Mouse (Mus musculus): ENCODE data around the gene Unc13d. TPM values are rescaled to one million over a fixed set of nuclear protein-coding genes. Genes with fewer than 3 reads are reported as not detected.

The Unc13d gene
- polyA plus RNA-seq, 1 experiment from 2014 or later: 7.2 TPM

- 83% methylated on average over 6 of the region's 6 CpGs for WGBS
- H3K4me2 ChIP-seq (ENCODE audit: low read depth, low read length): no peak overlapping the region
- no peaks in the 10 kb centered on the region for H3K27me3 ChIP-seq (ENCODE audit: control insufficient read depth, insufficient read depth, low read depth, low read length)
- peaks cover 32% of the 10 kb centered on the region for H3K36me3 ChIP-seq (ENCODE audit: control insufficient read depth, insufficient read depth, low read length)
- H3K27ac ChIP-seq (ENCODE audit: low read length): no peak overlapping the region
- no peak overlapping the region for H3K9ac ChIP-seq (ENCODE audit: low read length)
- H3K4me1 ChIP-seq (replicated peaks; ENCODE audit: control insufficient read depth, insufficient read depth, low read length): peaks cover 12% of the 10 kb centered on the region
- H3K9me3 ChIP-seq (ENCODE audit: control insufficient read depth, low read length): no peaks in the 10 kb centered on the region
- no peak overlapping the region for H3K4me3 ChIP-seq (ENCODE audit: low read length)
- ATAC-seq (ENCODE audit: low read depth): no peak
These were observed 6.4 kb upstream of the Unc13d start for GRCm38 (mm10) chr11:116084166-116084565.

- no peak for ATAC-seq (ENCODE audit: low read depth)
- peaks cover 20% of the 10 kb centered on the region for H3K4me1 ChIP-seq (replicated peaks; ENCODE audit: control insufficient read depth, insufficient read depth, low read length)
- H3K4me3 ChIP-seq (ENCODE audit: low read length): no peak overlapping the region
- 82% methylated on average over 14 of the region's 14 CpGs for WGBS
- H3K9me3 ChIP-seq (ENCODE audit: control insufficient read depth, low read length): no peaks in the 10 kb centered on the region
- no peak overlapping the region for H3K4me2 ChIP-seq (ENCODE audit: low read depth, low read length)
- H3K27ac ChIP-seq (ENCODE audit: low read length): no peak overlapping the region
- H3K9ac ChIP-seq (ENCODE audit: low read length): no peak overlapping the region
- peaks cover 36% of the 10 kb centered on the region for H3K36me3 ChIP-seq (ENCODE audit: control insufficient read depth, insufficient read depth, low read length)
- H3K27me3 ChIP-seq (ENCODE audit: control insufficient read depth, insufficient read depth, low read depth, low read length): no peaks in the 10 kb centered on the region
These were observed 5.4 kb upstream of the Unc13d start for GRCm38 (mm10) chr11:116083096-116083672.

- H3K36me3 ChIP-seq (ENCODE audit: control insufficient read depth, insufficient read depth, low read length): peaks cover 36% of the 10 kb centered on the region
- H3K4me3 ChIP-seq (ENCODE audit: low read length): no peak overlapping the region
- H3K27me3 ChIP-seq (ENCODE audit: control insufficient read depth, insufficient read depth, low read depth, low read length): no peaks in the 10 kb centered on the region
- H3K27ac ChIP-seq (ENCODE audit: low read length): no peak overlapping the region
- WGBS: 69% methylated on average over 6 of the region's 6 CpGs
- H3K4me1 ChIP-seq (replicated peaks; ENCODE audit: control insufficient read depth, insufficient read depth, low read length): peaks cover 24% of the 10 kb centered on the region
- no peak overlapping the region for H3K4me2 ChIP-seq (ENCODE audit: low read depth, low read length)
- no peak for ATAC-seq (ENCODE audit: low read depth)
- H3K9me3 ChIP-seq (ENCODE audit: control insufficient read depth, low read length): no peaks in the 10 kb centered on the region
- no peak overlapping the region for H3K9ac ChIP-seq (ENCODE audit: low read length)
These were observed 3.3 kb upstream of the Unc13d start for GRCm38 (mm10) chr11:116081081-116081480.

GRCm38 (mm10) chr11:116079511-116079910 is 1.8 kb upstream of the Unc13d start:
- no peaks in the 10 kb centered on the region for H3K9me3 ChIP-seq (ENCODE audit: control insufficient read depth, low read length)
- H3K9ac ChIP-seq (ENCODE audit: low read length): no peak overlapping the region
- H3K27ac ChIP-seq (ENCODE audit: low read length): no peak overlapping the region
- no peak for ATAC-seq (ENCODE audit: low read depth)
- no peaks in the 10 kb centered on the region for H3K27me3 ChIP-seq (ENCODE audit: control insufficient read depth, insufficient read depth, low read depth, low read length)
- no peak overlapping the region for H3K4me3 ChIP-seq (ENCODE audit: low read length)
- H3K4me1 ChIP-seq (replicated peaks; ENCODE audit: control insufficient read depth, insufficient read depth, low read length): peaks cover 19% of the 10 kb centered on the region
- peaks cover 36% of the 10 kb centered on the region for H3K36me3 ChIP-seq (ENCODE audit: control insufficient read depth, insufficient read depth, low read length)
- WGBS: 73% methylated on average over 10 of the region's 10 CpGs
- no peak overlapping the region for H3K4me2 ChIP-seq (ENCODE audit: low read depth, low read length)

- 47% methylated on average over 10 of the region's 10 CpGs for WGBS
- peaks cover 19% of the 10 kb centered on the region for H3K4me1 ChIP-seq (replicated peaks; ENCODE audit: control insufficient read depth, insufficient read depth, low read length)
- H3K4me2 ChIP-seq (ENCODE audit: low read depth, low read length): no peak overlapping the region
- no peaks in the 10 kb centered on the region for H3K9me3 ChIP-seq (ENCODE audit: control insufficient read depth, low read length)
- no peaks in the 10 kb centered on the region for H3K27me3 ChIP-seq (ENCODE audit: control insufficient read depth, insufficient read depth, low read depth, low read length)
- peak overlapping the region; percentile 41; the same call in 1 of the 2 replicates for H3K9ac ChIP-seq (ENCODE audit: low read length)
- H3K36me3 ChIP-seq (ENCODE audit: control insufficient read depth, insufficient read depth, low read length): peaks cover 36% of the 10 kb centered on the region
- no peak for ATAC-seq (ENCODE audit: low read depth)
- H3K4me3 ChIP-seq (ENCODE audit: low read length): no peak overlapping the region
- peak overlapping the region; percentile 49 for H3K27ac ChIP-seq (ENCODE audit: low read length)
These were observed 1.0 kb upstream of the Unc13d start for GRCm38 (mm10) chr11:116078676-116079320.

- ATAC-seq (ENCODE audit: low read depth): peak; percentile 29
- H3K27me3 ChIP-seq (ENCODE audit: control insufficient read depth, insufficient read depth, low read depth, low read length): no peaks in the 10 kb centered on the region
- H3K36me3 ChIP-seq (ENCODE audit: control insufficient read depth, insufficient read depth, low read length): peaks cover 30% of the 10 kb centered on the region
- H3K9me3 ChIP-seq (ENCODE audit: control insufficient read depth, low read length): no peaks in the 10 kb centered on the region
- peak overlapping the region; percentile 32 for H3K4me3 ChIP-seq (ENCODE audit: low read length)
- H3K27ac ChIP-seq (ENCODE audit: low read length): peak overlapping the region; percentile 89
- H3K4me2 ChIP-seq (ENCODE audit: low read depth, low read length): peak overlapping the region; percentile 55
- 10% methylated on average over 16 of the region's 16 CpGs for WGBS
- H3K4me1 ChIP-seq (replicated peaks; ENCODE audit: control insufficient read depth, insufficient read depth, low read length): peaks cover 19% of the 10 kb centered on the region
- H3K9ac ChIP-seq (ENCODE audit: low read length): peak overlapping the region; percentile 53
These were observed 460 bp upstream of the Unc13d start for GRCm38 (mm10) chr11:116078221-116078620.

GRCm38 (mm10) chr11:116076836-116077235 is 925 bp downstream of the Unc13d start:
- Histone ChIP-seq H3K4me3 (ENCODE audit: low read length) (peak overlapping the region; percentile 32), H3K27ac (ENCODE audit: low read length) (peak overlapping the region; percentile 89; the same call in 1 of the 2 replicates), H3K9ac (ENCODE audit: low read length) (peak overlapping the region; percentile 48), H3K9me3 (ENCODE audit: control insufficient read depth, low read length) (no peaks in the 10 kb centered on the region), H3K4me1 (replicated peaks; ENCODE audit: control insufficient read depth, insufficient read depth, low read length) (peaks cover 19% of the 10 kb centered on the region), H3K27me3 (ENCODE audit: control insufficient read depth, insufficient read depth, low read depth, low read length) (no peaks in the 10 kb centered on the region), H3K36me3 (ENCODE audit: control insufficient read depth, insufficient read depth, low read length) (peaks cover 19% of the 10 kb centered on the region), H3K4me2 (ENCODE audit: low read depth, low read length) (peak overlapping the region; percentile 55)
- 63% methylated on average over 7 of the region's 7 CpGs for WGBS
- ATAC-seq (ENCODE audit: low read depth): 0 out of 2 replicates have a peak, but pooled peaks have one; percentile 16

- Histone ChIP-seq H3K4me2 (ENCODE audit: low read depth, low read length) (no peak overlapping the region), H3K27me3 (ENCODE audit: control insufficient read depth, insufficient read depth, low read depth, low read length) (no peaks in the 10 kb centered on the region), H3K9me3 (ENCODE audit: control insufficient read depth, low read length) (no peaks in the 10 kb centered on the region), H3K36me3 (ENCODE audit: control insufficient read depth, insufficient read depth, low read length) (peaks cover 16% of the 10 kb centered on the region), H3K27ac (ENCODE audit: low read length) (no peak overlapping the region), H3K4me1 (replicated peaks; ENCODE audit: control insufficient read depth, insufficient read depth, low read length) (peaks cover 19% of the 10 kb centered on the region), H3K9ac (ENCODE audit: low read length) (peak overlapping the region; percentile 39; the same call in 1 of the 2 replicates), H3K4me3 (ENCODE audit: low read length) (no peak overlapping the region)
- no peak for ATAC-seq (ENCODE audit: low read depth)
- WGBS: 61% methylated on average over 7 of the region's 7 CpGs
These were observed 1.6 kb downstream of the Unc13d start for GRCm38 (mm10) chr11:116076266-116076540.

GRCm38 (mm10) chr11:116075539-116076265 is 2.1 kb downstream of the Unc13d start:
- Histone ChIP-seq H3K27me3 (ENCODE audit: control insufficient read depth, insufficient read depth, low read depth, low read length) (no peaks in the 10 kb centered on the region), H3K36me3 (ENCODE audit: control insufficient read depth, insufficient read depth, low read length) (peaks cover 12% of the 10 kb centered on the region), H3K9me3 (ENCODE audit: control insufficient read depth, low read length) (no peaks in the 10 kb centered on the region), H3K27ac (ENCODE audit: low read length) (no peak overlapping the region), H3K4me1 (replicated peaks; ENCODE audit: control insufficient read depth, insufficient read depth, low read length) (peaks cover 19% of the 10 kb centered on the region), H3K4me3 (ENCODE audit: low read length) (no peak overlapping the region), H3K9ac (ENCODE audit: low read length) (0 out of 2 replicates have a peak overlapping the region, but pooled peaks have one; percentile 39), H3K4me2 (ENCODE audit: low read depth, low read length) (no peak overlapping the region)
- WGBS: 44% methylated on average over 20 of the region's 20 CpGs
- no peak for ATAC-seq (ENCODE audit: low read depth)

All from lung, embryonic 16.5 days (tissue).